Mouse (Mus musculus): ENCODE data around the gene Ephb3.
"Not testable (repeated sequence)": the region's sequence is repeated elsewhere in the genome, so short reads cannot be mapped to it uniquely, and the experiment has no call there.

Gene Ephb3

GRCm38 (mm10) chr16:21204367-21205092, at the start of gene Ephb3:
Ephb3 (plus strand) TSS chr16:21204755.
- DNase-seq (ENCODE audit: low spot score): peak; percentile 83

GRCm38 (mm10) chr16:21156261-21156660, 48.3 kb upstream of the Ephb3 start:
- not testable (repeated sequence) for DNase-seq (ENCODE audit: low spot score)

DNA sequence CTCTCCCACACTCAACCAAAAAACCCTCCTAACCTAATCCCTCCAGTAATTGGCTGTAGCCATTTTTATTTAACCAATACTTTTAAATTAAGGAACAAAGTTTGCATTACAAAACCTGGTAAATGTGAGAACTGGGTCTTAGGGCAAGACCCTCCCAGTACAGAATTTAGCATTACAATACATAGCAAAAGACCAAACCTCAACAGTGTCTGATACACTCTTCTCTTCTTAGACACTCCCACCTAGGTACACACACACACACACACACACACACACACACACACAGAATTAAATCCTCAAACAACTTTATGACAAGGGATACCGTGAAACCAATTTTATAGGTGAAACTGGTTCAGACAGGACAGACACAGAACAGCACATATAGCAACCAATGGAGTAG, 45.3 kb upstream of the Ephb3 start:
- not testable (repeated sequence) for DNase-seq (ENCODE audit: low spot score)

DNA sequence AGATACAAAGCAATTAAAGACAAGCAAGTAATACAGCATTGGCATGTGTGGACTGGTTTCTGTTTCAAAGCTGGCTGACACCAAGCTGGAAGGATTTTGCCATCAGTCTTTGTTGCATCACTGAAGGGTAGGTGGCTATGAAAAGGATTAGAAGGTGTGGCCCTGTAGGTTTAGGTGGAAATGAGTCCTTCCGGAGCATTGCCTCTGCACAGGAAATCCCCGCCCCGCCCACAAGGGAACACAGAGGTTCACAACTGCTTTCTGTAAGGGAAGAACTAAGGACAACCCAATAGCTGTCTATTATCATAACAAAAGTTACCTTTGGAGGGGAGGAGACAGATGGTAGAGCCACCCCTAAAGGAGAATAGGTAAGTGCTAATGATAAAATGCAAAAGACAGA, 41.1 kb upstream of the Ephb3 start:
- not testable (repeated sequence) for DNase-seq (ENCODE audit: low spot score)

- DNase-seq (ENCODE audit: low spot score): not testable (repeated sequence)
These were observed 39.0 kb upstream of the Ephb3 start for GRCm38 (mm10) chr16:21165343-21166220.

DNA sequence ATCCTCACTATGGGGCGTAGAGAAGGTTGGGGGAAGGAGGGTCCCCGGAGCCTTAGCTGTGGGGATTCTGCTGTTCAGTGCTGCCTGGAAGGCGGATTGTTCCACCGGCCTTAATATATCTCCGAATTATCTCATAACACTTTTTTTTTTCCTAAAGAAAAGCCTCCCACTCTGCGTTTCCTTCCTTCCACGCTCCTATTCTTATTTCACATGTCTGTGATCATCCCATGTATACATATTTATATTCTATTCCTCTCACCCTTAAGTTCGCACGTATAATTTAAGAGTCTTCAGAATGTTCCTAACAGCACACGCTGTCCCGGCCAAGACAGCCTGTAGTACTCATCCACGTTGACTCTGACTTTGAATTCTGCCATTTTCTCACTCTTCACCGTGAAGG, 35.8 kb upstream of the Ephb3 start:
- no peak for DNase-seq (ENCODE audit: low spot score)

DNA sequence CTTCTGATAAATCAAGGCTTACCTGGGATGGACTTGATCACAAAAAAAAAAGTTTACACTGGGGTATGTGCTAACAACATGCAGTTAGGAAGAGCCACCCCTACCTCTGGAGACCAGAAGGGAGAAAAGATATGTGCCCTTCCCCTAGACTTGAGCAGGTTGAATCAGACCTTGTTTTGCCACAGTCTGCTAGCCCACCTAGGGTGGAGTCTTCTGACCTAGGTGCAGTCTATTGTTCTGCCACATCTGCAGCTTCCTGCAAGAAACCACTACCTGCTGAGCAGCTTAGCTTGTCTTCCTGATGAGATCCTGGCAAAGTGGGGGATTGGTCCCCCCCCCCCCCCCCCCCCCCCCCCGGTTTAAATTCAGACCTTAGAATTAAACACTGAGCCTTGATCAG, 29.3 kb upstream of the Ephb3 start:
- DNase-seq (ENCODE audit: low spot score): no peak

- DNase-seq (ENCODE audit: low spot score): no peak
These were observed 22.4 kb upstream of the Ephb3 start for GRCm38 (mm10) chr16:21182108-21182507.

GRCm38 (mm10) chr16:21184697-21185096, 19.9 kb upstream of the Ephb3 start:
- DNase-seq (ENCODE audit: low spot score): no peak

GRCm38 (mm10) chr16:21187568-21187967, 17.0 kb upstream of the Ephb3 start:
- DNase-seq (ENCODE audit: low spot score): no peak

- DNase-seq (ENCODE audit: low spot score): no peak
These were observed 16.2 kb upstream of the Ephb3 start for GRCm38 (mm10) chr16:21188345-21188744.

GRCm38 (mm10) chr16:21191569-21191968, 13.0 kb upstream of the Ephb3 start:
- no peak for DNase-seq (ENCODE audit: low spot score)

- DNase-seq (ENCODE audit: low spot score): peak; percentile 16
These were observed 11.8 kb upstream of the Ephb3 start for GRCm38 (mm10) chr16:21192509-21193354.

- DNase-seq (ENCODE audit: low spot score): no peak
These were observed 10.4 kb upstream of the Ephb3 start for GRCm38 (mm10) chr16:21194182-21194581.

GRCm38 (mm10) chr16:21195260-21195866, 9.2 kb upstream of the Ephb3 start:
- no peak for DNase-seq (ENCODE audit: low spot score)

- DNase-seq (ENCODE audit: low spot score): no peak
These were observed 8.0 kb upstream of the Ephb3 start for GRCm38 (mm10) chr16:21196576-21196975.

- DNase-seq (ENCODE audit: low spot score): no peak
These were observed 7.0 kb upstream of the Ephb3 start for GRCm38 (mm10) chr16:21197542-21197941.

DNA sequence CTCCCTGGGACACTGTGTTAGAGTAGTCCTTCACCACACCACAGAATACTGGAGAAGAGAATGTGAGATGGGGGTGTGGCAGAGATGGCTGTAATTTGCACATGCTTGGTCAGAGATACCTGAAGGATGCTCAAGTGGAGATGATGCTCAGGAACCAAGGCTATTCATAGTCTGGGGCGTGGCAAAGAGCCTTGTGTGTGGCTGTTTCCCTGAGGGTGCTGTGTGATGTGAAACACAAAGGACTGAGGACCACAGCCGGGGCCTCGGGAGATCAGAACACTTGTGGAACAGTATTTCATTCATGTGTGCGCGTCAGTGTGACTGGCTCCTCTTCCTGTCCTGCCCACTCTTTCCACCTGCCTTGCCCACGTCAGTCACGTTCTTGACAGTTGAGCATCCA, 6.5 kb upstream of the Ephb3 start:
- DNase-seq (ENCODE audit: low spot score): no peak

DNA sequence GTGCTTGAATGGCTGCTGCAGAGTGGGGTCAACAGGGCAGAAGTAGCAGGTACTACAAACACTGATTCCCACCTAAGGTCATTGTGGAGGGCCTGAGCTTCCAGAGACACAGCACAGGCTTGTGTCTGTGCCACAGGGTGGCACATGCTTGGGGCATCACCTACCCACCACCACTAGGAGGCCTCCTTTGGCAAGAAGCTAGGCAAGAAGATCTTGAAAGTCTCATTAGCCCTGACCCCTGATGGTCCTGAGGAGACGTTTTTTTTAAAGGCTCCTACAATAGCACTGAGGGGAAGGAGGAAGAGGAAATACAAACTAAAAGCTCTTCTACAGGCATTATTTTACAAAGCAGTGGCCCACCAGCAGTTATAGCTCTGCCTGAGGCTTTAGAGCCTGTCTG, 6.0 kb upstream of the Ephb3 start:
- DNase-seq (ENCODE audit: low spot score): no peak

GRCm38 (mm10) chr16:21199426-21199825, 5.1 kb upstream of the Ephb3 start:
- no peak for DNase-seq (ENCODE audit: low spot score)

GRCm38 (mm10) chr16:21202731-21203130, 1.8 kb upstream of the Ephb3 start:
- DNase-seq (ENCODE audit: low spot score): no peak

Data from c-Kit-positive CD71-positive TER-119-positive erythroid progenitor cells, embryonic 14.5 days (primary cell).